Mouse (Mus musculus): ENCODE measurements around the gene Mef2c. TPM values are rescaled to one million over a fixed set of nuclear protein-coding genes. Genes with fewer than 3 reads are reported as not detected.

The Mef2c gene
- polyA plus RNA-seq, 1 experiment from 2014 or later, result 13.0 TPM

DNA sequence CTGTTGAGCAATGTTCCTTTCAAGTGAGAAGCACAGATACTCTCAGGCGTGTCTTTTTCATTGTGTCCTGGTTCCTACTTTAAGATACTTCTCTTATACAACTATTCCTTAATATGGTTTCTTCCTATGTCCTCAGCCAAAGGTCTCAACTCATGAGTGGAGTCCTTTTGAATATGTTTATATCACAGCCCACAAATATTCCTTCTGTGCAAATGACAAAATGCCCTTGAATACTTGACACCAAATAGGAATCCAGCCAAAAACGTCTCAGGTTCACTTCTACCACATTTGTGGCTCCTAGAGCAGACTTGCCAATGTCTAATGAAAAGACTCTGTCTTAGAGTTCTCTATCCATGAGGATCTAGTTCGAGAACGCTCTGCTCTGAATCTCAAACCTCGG, 21.7 kb upstream of the Mef2c start:
- H3K4me3 ChIP-seq (ENCODE audit: low read depth, low read length), result no peak overlapping the region
- H3K27ac ChIP-seq (ENCODE audit: low read length), result no peak overlapping the region
- WGBS (ENCODE audit: insufficient replicate concordance), result 63% methylated on average over 5 of the region's 5 CpGs
- H3K27me3 ChIP-seq (ENCODE audit: control insufficient read depth, insufficient read depth, low read depth, low read length), result no peaks in the 10 kb centered on the region
- ATAC-seq (ENCODE audit: low read depth), result no peak
- H3K36me3 ChIP-seq (ENCODE audit: control insufficient read depth, insufficient read depth), result no peaks in the 10 kb centered on the region
- H3K4me2 ChIP-seq (ENCODE audit: low read depth, low read length), result no peak overlapping the region
- H3K9me3 ChIP-seq (replicated peaks; ENCODE audit: control insufficient read depth, low read length), result no peaks in the 10 kb centered on the region
- no peak overlapping the region for H3K9ac ChIP-seq (ENCODE audit: low read depth, low read length)
- no peaks in the 10 kb centered on the region for H3K4me1 ChIP-seq (ENCODE audit: control insufficient read depth, low read depth, low read length)

DNA sequence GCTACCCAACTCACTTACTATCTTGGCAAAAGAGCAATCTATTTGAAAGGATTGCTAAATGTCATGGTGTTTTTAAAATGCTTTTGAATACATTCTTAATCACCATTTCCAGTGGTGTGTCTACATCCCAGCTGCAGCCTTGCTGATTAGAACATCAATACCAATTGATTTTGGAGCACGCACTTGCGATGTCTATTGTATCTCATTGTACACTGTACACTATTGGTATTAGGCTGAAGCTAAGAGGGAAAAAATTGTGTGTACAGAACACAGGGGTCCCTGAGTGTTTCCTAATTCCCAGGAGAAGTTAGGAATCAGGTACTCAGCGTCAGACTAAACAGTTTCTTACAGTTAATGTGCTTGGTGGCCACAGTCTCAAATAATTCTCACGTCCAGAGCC, 19.6 kb upstream of the Mef2c start:
- no peak for ATAC-seq (ENCODE audit: low read depth)
- H3K4me2 ChIP-seq (ENCODE audit: low read depth, low read length), result no peak overlapping the region
- no peak overlapping the region for H3K9ac ChIP-seq (ENCODE audit: low read depth, low read length)
- no peaks in the 10 kb centered on the region for H3K36me3 ChIP-seq (ENCODE audit: control insufficient read depth, insufficient read depth)
- H3K9me3 ChIP-seq (replicated peaks; ENCODE audit: control insufficient read depth, low read length), result no peaks in the 10 kb centered on the region
- WGBS (ENCODE audit: insufficient replicate concordance), result 68% methylated on average over 4 of the region's 4 CpGs
- no peak overlapping the region for H3K27ac ChIP-seq (ENCODE audit: low read length)
- H3K4me3 ChIP-seq (ENCODE audit: low read depth, low read length), result no peak overlapping the region
- H3K4me1 ChIP-seq (ENCODE audit: control insufficient read depth, low read depth, low read length), result no peaks in the 10 kb centered on the region
- no peaks in the 10 kb centered on the region for H3K27me3 ChIP-seq (ENCODE audit: control insufficient read depth, insufficient read depth, low read depth, low read length)

DNA sequence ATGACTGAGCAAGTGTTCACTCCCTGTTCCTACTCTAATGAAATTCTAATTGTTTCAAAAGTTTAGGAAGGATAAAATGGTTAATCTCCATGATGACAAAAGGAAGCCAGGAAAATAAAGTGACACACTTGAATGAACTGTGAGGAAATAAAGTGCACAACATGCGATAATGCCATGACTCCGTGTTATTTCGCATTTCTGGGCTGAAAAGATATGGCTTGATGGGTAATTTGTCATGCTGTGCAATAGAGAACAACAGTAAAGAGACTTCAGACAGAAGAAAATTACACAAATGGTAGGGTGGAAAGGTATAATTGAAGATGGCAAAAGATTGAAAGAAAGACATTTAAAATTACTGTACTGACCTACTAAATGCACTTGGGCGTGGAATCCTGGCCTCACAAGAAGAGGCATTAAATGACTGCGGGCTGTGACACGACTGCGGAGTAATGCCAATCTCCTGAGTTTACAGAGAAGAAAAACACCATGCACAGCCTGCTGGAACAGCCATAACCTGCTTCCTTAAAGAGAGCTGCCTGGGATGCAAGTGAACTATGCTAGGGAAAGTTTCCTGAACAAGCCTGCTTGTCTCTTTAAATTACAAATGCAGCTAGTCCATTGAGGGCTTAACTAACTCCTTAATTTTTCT, 19.0 kb upstream of the Mef2c start:
- no peak overlapping the region for H3K4me3 ChIP-seq (ENCODE audit: low read depth, low read length)
- whole genome bisulfite sequencing (ENCODE audit: insufficient replicate concordance), result 66% methylated on average over 7 of the region's 7 CpGs
- H3K36me3 ChIP-seq (ENCODE audit: control insufficient read depth, insufficient read depth), result no peaks in the 10 kb centered on the region
- H3K27ac ChIP-seq (ENCODE audit: low read length), result no peak overlapping the region
- no peaks in the 10 kb centered on the region for H3K27me3 ChIP-seq (ENCODE audit: control insufficient read depth, insufficient read depth, low read depth, low read length)
- no peak overlapping the region for H3K4me2 ChIP-seq (ENCODE audit: low read depth, low read length)
- ATAC-seq (ENCODE audit: low read depth), result no peak
- no peaks in the 10 kb centered on the region for H3K9me3 ChIP-seq (replicated peaks; ENCODE audit: control insufficient read depth, low read length)
- H3K4me1 ChIP-seq (ENCODE audit: control insufficient read depth, low read depth, low read length), result no peaks in the 10 kb centered on the region
- H3K9ac ChIP-seq (ENCODE audit: low read depth, low read length), result no peak overlapping the region

DNA sequence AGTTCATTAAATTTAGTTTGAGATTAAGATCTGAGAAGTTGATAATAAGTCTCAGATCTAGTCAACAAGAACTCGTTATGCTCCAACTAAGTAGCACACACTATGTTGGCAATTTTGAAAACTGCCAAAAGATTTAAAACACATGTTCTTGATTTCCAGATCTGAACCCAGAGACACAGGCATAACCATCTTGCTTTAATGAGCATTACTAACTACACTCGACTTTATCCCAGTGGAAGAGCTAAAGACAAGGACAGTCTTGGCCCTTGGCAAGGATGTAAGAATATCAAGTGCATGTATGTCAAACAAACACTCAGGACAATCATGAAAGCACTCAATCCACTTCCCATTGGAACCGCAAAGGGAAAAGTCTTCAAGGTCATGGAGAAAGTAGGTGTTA, 11.8 kb upstream of the Mef2c start:
- no peak for ATAC-seq (ENCODE audit: low read depth)
- no peak overlapping the region for H3K4me2 ChIP-seq (ENCODE audit: low read depth, low read length)
- no peaks in the 10 kb centered on the region for H3K27me3 ChIP-seq (ENCODE audit: control insufficient read depth, insufficient read depth, low read depth, low read length)
- no peaks in the 10 kb centered on the region for H3K4me1 ChIP-seq (ENCODE audit: control insufficient read depth, low read depth, low read length)
- H3K9me3 ChIP-seq (replicated peaks; ENCODE audit: control insufficient read depth, low read length), result no peaks in the 10 kb centered on the region
- no peak overlapping the region for H3K27ac ChIP-seq (ENCODE audit: low read length)
- no peak overlapping the region for H3K4me3 ChIP-seq (ENCODE audit: low read depth, low read length)
- no peaks in the 10 kb centered on the region for H3K36me3 ChIP-seq (ENCODE audit: control insufficient read depth, insufficient read depth)
- H3K9ac ChIP-seq (ENCODE audit: low read depth, low read length), result no peak overlapping the region
- 62% methylated on average over 3 of the region's 3 CpGs for WGBS (ENCODE audit: insufficient replicate concordance)

DNA sequence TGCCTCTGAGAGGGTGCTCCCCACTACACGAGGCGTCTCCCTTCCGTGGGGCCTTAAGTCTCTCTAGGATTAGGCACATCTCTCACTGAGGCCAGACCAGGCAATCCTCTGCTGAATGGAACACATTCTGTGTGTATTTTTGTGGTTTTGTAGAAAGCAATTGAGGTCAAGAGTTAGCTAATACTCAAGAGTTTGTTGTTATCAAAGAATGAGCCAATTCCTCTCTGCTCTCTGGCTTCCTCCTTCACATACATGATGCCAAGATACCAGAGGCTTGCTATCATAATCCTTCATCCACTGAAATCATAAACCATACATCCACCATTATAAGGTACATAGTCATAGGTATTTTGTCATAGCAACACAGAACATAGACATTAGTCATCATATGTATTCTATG, 6.1 kb upstream of the Mef2c start:
- Histone ChIP-seq H3K27ac (ENCODE audit: low read length) (no peak overlapping the region), H3K4me1 (ENCODE audit: control insufficient read depth, low read depth, low read length) (no peaks in the 10 kb centered on the region), H3K9ac (ENCODE audit: low read depth, low read length) (no peak overlapping the region), H3K4me3 (ENCODE audit: low read depth, low read length) (no peak overlapping the region), H3K9me3 (replicated peaks; ENCODE audit: control insufficient read depth, low read length) (no peaks in the 10 kb centered on the region), H3K27me3 (ENCODE audit: control insufficient read depth, insufficient read depth, low read depth, low read length) (no peaks in the 10 kb centered on the region), H3K36me3 (ENCODE audit: control insufficient read depth, insufficient read depth) (no peaks in the 10 kb centered on the region), H3K4me2 (ENCODE audit: low read depth, low read length) (no peak overlapping the region)
- no peak for ATAC-seq (ENCODE audit: low read depth)
- 76% methylated on average over 3 of the region's 3 CpGs for WGBS (ENCODE audit: insufficient replicate concordance)

DNA sequence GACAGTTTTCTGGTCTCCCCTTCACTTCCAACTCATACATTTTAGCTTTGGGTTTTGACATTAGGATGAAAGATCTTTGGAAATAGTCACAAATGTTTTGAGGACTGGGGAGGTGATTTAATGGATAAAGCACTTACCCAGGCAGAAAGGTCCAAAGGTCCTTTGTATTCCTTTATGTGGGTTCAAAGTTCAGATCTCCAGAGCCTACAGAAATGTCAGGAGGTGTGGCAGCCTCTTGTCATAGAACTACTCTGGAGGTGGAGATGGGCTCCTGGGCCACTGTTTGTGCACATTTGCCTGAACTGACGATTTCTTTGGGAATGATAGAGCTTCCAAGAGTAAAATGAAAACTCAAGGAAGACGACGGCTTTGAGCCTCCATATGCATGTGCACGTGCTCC, 4.3 kb upstream of the Mef2c start:
- Histone ChIP-seq H3K27me3 (ENCODE audit: control insufficient read depth, insufficient read depth, low read depth, low read length) (no peaks in the 10 kb centered on the region), H3K9me3 (replicated peaks; ENCODE audit: control insufficient read depth, low read length) (no peaks in the 10 kb centered on the region), H3K9ac (ENCODE audit: low read depth, low read length) (no peak overlapping the region), H3K36me3 (ENCODE audit: control insufficient read depth, insufficient read depth) (no peaks in the 10 kb centered on the region), H3K27ac (ENCODE audit: low read length) (no peak overlapping the region), H3K4me1 (ENCODE audit: control insufficient read depth, low read depth, low read length) (no peaks in the 10 kb centered on the region), H3K4me3 (ENCODE audit: low read depth, low read length) (no peak overlapping the region), H3K4me2 (ENCODE audit: low read depth, low read length) (no peak overlapping the region)
- ATAC-seq (ENCODE audit: low read depth), result no peak
- 70% methylated on average over 4 of the region's 4 CpGs for WGBS (ENCODE audit: insufficient replicate concordance)

DNA sequence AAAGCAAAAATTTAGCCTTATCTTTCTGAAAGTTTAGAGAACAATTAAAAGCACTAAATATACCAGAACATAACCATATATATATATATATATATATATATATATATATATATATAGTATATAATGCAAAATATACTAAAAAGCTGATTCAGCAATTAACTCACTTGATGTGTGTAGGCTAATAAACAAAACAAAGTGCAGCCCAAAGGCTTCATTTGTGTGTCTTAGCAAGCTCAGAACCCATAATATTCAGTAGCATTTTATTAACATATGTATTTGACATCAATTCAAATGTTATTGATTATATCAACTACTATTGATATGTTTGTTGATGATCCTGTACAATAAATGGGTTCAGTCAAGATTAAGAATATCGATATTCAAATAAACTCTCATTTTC, 3.9 kb downstream of the Mef2c start:
- H3K27ac ChIP-seq (ENCODE audit: low read length), result no peak overlapping the region
- ATAC-seq (ENCODE audit: low read depth), result no peak

DNA sequence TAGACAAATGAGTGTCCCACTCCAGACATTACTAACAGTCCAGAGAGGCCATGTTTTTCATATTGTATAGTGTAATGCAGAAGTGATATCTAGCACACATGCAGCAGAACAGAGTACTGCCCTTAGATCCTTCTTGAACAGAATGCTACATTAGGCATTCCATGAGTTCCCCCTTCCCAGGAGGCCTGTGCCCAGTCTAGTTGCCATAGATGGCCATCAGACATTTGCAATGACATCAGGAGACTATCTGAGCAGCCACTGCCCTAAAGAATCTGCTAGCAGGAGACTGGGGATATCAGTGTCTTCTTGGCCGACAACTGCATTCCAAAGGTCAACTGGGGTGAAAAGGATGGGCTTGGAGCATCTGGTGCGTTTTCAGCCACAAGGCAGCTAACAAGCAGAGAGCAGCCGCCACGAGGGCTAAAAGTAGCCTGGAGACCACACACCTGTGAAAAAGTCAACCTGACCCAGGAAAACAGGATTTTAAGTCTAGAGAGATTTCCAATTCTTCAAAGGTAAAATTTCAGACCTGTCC, 11.2 kb downstream of the Mef2c start:
- H3K9ac ChIP-seq (ENCODE audit: low read depth, low read length), result no peak overlapping the region

More for the DNA sequence above, 3.9 kb downstream of the Mef2c start:
- Histone ChIP-seq H3K4me1 (ENCODE audit: control insufficient read depth, low read depth, low read length) (no peaks in the 10 kb centered on the region), H3K9me3 (replicated peaks; ENCODE audit: control insufficient read depth, low read length) (no peaks in the 10 kb centered on the region), H3K4me2 (ENCODE audit: low read depth, low read length) (no peak overlapping the region), H3K27me3 (ENCODE audit: control insufficient read depth, insufficient read depth, low read depth, low read length) (no peaks in the 10 kb centered on the region), H3K9ac (ENCODE audit: low read depth, low read length) (no peak overlapping the region), H3K36me3 (ENCODE audit: control insufficient read depth, insufficient read depth) (no peaks in the 10 kb centered on the region), H3K4me3 (ENCODE audit: low read depth, low read length) (no peak overlapping the region)
- 83% methylated on average over 1 of the region's 1 CpGs for WGBS (ENCODE audit: insufficient replicate concordance)

DNA sequence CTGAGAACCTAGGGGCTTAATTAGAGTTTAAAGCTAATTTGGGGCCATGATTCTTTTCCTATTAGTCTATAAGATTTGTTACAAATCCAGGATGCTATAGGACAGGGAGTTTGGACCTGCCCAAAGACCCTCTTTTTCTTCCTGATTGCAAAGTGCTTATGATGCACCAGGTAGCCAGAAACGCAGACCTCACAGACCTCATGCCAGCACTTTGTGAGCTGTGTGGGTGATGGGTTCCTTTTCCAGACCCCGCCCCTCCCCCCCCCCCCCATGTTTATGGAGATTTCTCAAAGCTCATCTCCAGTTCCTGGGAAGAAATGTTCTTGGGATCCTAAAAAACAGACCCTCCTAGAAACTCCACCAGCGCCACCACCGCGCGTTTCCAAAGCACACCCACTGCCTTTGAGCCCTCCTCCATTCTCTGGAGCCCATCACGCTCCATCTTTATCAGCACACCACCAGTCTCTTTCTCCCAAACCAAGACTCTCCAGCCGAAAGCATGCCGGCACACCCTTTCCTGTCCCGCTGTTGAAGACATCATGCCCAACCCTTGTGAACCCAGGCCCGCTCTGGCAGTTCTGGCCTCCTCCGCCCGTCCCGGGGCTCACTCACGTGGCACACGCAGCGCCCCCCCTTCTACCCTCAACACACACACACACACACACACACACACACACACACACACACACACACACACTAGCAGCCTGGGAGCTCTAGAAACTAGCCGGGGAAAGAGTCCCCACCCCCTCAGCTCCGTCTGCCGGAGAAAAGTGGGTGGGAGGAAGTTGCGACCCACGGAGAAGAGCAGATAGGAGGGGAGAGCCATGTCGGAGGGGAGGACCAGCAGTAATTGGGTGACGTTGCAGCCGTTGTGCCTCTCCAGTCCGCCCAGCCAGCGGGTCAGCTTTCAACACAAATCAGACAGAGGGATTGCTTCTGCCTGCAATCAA, 14.1 kb downstream of the Mef2c start:
- Histone ChIP-seq H3K4me2 (ENCODE audit: low read depth, low read length) (peak overlapping the region; percentile 73), H3K27ac (ENCODE audit: low read length) (no peak overlapping the region), H3K9ac (ENCODE audit: low read depth, low read length) (peak overlapping the region; percentile 51), H3K4me3 (ENCODE audit: low read depth, low read length) (peak overlapping the region; percentile 58), H3K27me3 (ENCODE audit: control insufficient read depth, insufficient read depth, low read depth, low read length) (no peaks in the 10 kb centered on the region), H3K36me3 (ENCODE audit: control insufficient read depth, insufficient read depth) (no peaks in the 10 kb centered on the region), H3K4me1 (ENCODE audit: control insufficient read depth, low read depth, low read length) (peaks cover 9% of the 10 kb centered on the region), H3K9me3 (replicated peaks; ENCODE audit: control insufficient read depth, low read length) (no peaks in the 10 kb centered on the region)
- 2% methylated on average over 27 of the region's 27 CpGs for WGBS (ENCODE audit: insufficient replicate concordance)
- ATAC-seq (ENCODE audit: low read depth), result peak; percentile 86

More for the DNA sequence above, 11.2 kb downstream of the Mef2c start:
- Histone ChIP-seq H3K9me3 (replicated peaks; ENCODE audit: control insufficient read depth, low read length) (no peaks in the 10 kb centered on the region), H3K27me3 (ENCODE audit: control insufficient read depth, insufficient read depth, low read depth, low read length) (no peaks in the 10 kb centered on the region), H3K27ac (ENCODE audit: low read length) (no peak overlapping the region), H3K36me3 (ENCODE audit: control insufficient read depth, insufficient read depth) (no peaks in the 10 kb centered on the region), H3K4me1 (ENCODE audit: control insufficient read depth, low read depth, low read length) (peaks cover 9% of the 10 kb centered on the region), H3K4me3 (ENCODE audit: low read depth, low read length) (no peak overlapping the region), H3K4me2 (ENCODE audit: low read depth, low read length) (no peak overlapping the region)
- WGBS (ENCODE audit: insufficient replicate concordance), result 55% methylated on average over 4 of the region's 4 CpGs
- ATAC-seq (ENCODE audit: low read depth), result no peak

Data from liver, embryonic 16.5 days (tissue).